Mouse (Mus musculus): ENCODE results near the gene Oxct1. TPM values are rescaled to one million over a fixed set of nuclear protein-coding genes. Genes with fewer than 3 reads are reported as not detected.

The Oxct1 gene
- 274 and 279 TPM in 2 replicates for polyA plus RNA-seq (2015; fragmentation: Nextera tagmentation; extraction: Ambion mirVana)

DNA sequence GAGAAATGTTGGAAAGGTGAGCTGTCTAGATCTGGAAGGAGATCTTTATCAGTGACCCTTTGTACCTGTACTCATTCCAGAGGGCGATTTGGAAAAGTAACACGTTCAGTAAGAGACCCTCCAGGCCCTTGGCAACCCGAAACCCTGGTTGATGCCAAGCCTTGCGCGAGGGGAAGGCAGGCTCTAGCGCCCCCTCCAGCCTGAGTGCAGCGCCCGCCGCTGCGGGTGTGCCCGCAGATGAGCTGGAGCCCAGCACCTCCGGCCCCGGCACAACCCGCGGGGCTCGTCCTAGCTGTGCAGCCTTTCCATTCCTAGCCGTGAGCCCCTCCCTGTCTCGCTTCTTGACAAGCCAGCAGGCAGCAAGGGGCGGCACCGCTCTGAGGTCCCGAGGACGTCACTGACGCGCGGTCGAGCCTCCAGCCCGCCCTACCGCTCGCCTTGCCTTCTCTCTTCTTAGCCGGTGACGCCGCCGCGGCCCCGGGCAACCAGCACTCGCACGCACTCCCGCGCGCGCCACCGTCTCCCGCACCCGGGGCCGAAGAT is at the start of gene Oxct1:
Oxct1 (plus strand) TSS at position 153 of the 543 bp plus-strand sequence.
- Histone ChIP-seq H3K9me3 (no peaks in the 10 kb centered on the region), H3K4me3 (peak within 1 kb of the TSS; percentile 86), H3K9ac (peak within 1 kb of the TSS; percentile 82), H3K27ac (peak within 1 kb of the TSS; percentile 99), H3K4me2 (peak within 1 kb of the TSS; percentile 63), H3K36me3 (no peaks in the 10 kb centered on the region), H3K4me1 (peaks cover 21% of the 10 kb centered on the region), H3K27me3 (no peaks in the 10 kb centered on the region)
- WGBS = under 1% methylated on average over 45 of the region's 45 CpGs
- peak; percentile 94 for ATAC-seq (ENCODE audit: insufficient number of reproducible peaks, low FRiP score, low TSS enrichment, low read depth)

DNA sequence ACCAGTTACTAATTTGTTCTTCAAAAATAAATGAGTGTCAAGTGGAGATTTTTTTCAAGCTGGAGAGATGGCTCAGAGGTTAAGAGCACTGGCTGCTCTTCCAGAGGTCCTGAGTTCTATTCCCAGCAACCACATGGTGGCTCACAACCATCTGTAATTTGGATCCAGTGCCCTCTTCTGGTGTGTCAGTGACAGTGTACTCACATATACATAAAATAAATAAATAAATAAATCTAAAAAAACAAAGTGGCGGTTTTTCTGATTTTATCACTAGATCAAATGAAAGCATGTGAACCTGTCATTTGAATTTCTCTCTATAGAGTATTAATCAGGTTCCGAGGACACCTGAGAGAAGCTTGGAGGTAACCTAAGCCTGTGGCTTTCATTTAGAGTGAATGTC is 47.9 kb upstream of the Oxct1 start:
- Histone ChIP-seq H3K4me1 (no peaks in the 10 kb centered on the region; the same call in 1 of the 2 replicates), H3K36me3 (no peaks in the 10 kb centered on the region; the same call in 1 of the 2 replicates), H3K9me3 (no peaks in the 10 kb centered on the region), H3K27ac (no peak overlapping the region), H3K4me3 (no peak overlapping the region), H3K9ac (no peak overlapping the region), H3K27me3 (no peaks in the 10 kb centered on the region), H3K4me2 (no peak overlapping the region)
- 90% methylated on average over 2 of the region's 2 CpGs for WGBS
- ATAC-seq (ENCODE audit: insufficient number of reproducible peaks, low FRiP score, low TSS enrichment, low read depth) = no peak

DNA sequence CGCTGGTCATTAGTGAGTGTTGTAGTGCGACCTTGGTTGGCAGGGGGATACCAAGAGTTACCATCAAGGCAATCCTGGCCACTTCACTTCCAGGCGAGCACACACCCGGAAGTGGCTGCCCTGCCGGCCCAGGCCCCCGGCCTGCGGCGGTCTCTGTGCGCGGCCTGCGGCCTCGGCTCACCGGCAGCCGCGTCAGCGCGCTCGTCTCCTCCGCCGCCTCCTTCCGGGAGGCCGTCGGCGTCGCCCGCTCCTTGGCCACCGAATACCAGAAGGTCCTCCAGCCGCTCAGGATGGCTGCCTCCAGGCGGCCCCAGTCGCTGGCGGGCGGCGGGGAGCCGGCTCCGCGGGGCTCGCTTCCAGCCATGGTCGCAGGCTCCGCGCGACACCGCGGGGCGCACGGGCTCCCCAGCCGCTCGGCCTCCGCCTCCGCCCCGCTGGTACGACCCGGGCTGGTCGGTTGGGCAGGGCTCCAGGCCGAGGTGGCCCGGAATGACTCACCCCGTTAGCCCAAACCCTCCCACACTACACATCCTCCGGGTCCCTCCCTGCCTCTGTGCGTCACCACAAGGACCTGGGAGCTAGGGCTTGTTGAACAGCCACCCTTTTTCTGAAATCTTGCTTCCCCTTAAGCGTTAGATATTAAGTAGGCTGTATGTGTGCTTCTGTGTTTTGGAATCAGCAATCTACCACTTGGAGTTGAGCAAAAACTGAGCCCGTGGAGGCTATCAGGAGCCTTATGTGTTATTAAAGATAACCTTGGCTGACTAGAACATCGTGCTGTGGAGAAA is 46.9 kb upstream of the Oxct1 start, which contains the start of gene Fbxo4:
Fbxo4 (minus strand) TSS at position 513 of the 788 bp plus-strand sequence.
- H3K27ac ChIP-seq = peak within 1 kb of the TSS; percentile 97
- H3K36me3 ChIP-seq = peaks cover 9% of the 10 kb centered on the region
- H3K9me3 ChIP-seq = no peaks in the 10 kb centered on the region
- ATAC-seq (ENCODE audit: insufficient number of reproducible peaks, low FRiP score, low TSS enrichment, low read depth) = peak; percentile 94
- no peaks in the 10 kb centered on the region for H3K27me3 ChIP-seq
- no peaks in the 10 kb centered on the region; the same call in 1 of the 2 replicates for H3K4me1 ChIP-seq
- peak within 1 kb of the TSS; percentile 93 for H3K9ac ChIP-seq
- peak within 1 kb of the TSS; percentile 61 for H3K4me3 ChIP-seq
- WGBS = under 1% methylated on average over 52 of the region's 61 CpGs
- peak within 1 kb of the TSS; percentile 68 for H3K4me2 ChIP-seq

DNA sequence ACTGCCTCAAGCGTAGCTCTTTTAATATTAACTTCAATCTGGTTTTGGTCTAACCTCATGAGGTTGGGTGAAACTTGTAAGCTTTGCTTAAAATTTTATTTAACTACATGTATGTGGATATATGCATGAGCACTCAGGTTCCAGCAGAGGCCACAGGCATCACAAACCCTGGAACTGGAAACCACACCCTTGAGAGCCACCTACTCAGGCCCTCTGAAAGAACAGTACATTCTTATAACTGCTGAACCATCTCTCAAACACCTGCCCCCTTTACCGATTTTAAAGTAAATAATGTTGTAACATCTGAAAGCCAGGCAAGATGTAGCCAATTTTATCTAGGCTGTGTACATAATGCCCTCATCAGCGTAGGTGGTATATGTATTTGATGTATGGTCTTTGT is 46.3 kb upstream of the Oxct1 start:
- Histone ChIP-seq H3K36me3 (peaks cover 13% of the 10 kb centered on the region), H3K4me3 (peak overlapping the region; percentile 61; the same call in 1 of the 2 replicates), H3K27me3 (no peaks in the 10 kb centered on the region), H3K4me2 (peak overlapping the region; percentile 68), H3K9me3 (no peaks in the 10 kb centered on the region), H3K9ac (no peak overlapping the region), H3K4me1 (no peaks in the 10 kb centered on the region; the same call in 1 of the 2 replicates), H3K27ac (peak overlapping the region; percentile 97)
- ATAC-seq (ENCODE audit: insufficient number of reproducible peaks, low FRiP score, low TSS enrichment, low read depth) = no peak
- 77% methylated on average over 3 of the region's 3 CpGs for WGBS

DNA sequence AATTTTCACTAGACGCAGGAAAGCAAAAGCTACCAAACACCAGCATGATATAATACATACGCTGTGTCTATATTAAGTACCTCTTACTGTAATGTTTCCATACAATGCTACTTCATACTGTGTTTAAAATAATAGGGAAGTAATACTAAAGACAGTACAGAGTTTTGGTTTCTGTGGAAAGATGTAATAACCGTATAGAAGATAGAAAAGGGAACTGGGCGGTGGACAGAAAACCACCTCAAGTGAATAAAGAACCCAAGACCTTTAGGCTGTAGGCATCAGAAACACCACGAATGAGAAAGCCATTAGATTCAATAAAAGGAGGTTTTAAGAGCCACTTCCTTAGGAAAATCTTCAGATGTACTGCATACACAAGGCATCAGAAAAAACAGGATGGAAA is 43.5 kb upstream of the Oxct1 start:
- Histone ChIP-seq H3K27me3 (no peaks in the 10 kb centered on the region), H3K4me3 (no peak overlapping the region), H3K36me3 (peaks cover 31% of the 10 kb centered on the region), H3K27ac (no peak overlapping the region), H3K9me3 (no peaks in the 10 kb centered on the region), H3K9ac (no peak overlapping the region), H3K4me1 (no peaks in the 10 kb centered on the region; the same call in 1 of the 2 replicates), H3K4me2 (no peak overlapping the region)
- WGBS = 90% methylated on average over 5 of the region's 5 CpGs
- no peak for ATAC-seq (ENCODE audit: insufficient number of reproducible peaks, low FRiP score, low TSS enrichment, low read depth)

DNA sequence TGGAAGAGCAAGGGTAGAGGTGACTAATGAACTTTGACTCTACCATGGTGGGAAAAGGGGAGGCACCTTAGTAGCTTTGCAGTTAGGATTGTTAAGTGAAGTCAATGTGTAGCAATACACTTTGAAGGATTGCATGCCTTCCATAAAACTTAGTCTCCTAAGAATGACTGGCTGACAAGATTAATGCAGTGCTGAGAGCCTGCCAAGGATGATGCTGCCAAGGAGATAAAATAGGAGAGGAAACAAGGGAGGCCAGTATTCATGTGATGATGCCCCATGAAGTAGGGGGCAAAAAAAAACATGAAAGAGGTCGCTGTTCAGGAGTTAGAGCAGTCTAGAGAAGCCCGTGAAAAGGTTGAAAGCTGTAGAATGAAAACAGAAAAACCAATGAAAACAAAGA is 41.3 kb upstream of the Oxct1 start:
- Histone ChIP-seq H3K27ac (no peak overlapping the region), H3K4me2 (no peak overlapping the region), H3K9me3 (no peaks in the 10 kb centered on the region), H3K27me3 (no peaks in the 10 kb centered on the region), H3K36me3 (peaks cover 42% of the 10 kb centered on the region), H3K4me1 (no peaks in the 10 kb centered on the region), H3K9ac (no peak overlapping the region), H3K4me3 (no peak overlapping the region)
- no peak for ATAC-seq (ENCODE audit: insufficient number of reproducible peaks, low FRiP score, low TSS enrichment, low read depth)
- 94% methylated on average over 2 of the region's 2 CpGs for WGBS

DNA sequence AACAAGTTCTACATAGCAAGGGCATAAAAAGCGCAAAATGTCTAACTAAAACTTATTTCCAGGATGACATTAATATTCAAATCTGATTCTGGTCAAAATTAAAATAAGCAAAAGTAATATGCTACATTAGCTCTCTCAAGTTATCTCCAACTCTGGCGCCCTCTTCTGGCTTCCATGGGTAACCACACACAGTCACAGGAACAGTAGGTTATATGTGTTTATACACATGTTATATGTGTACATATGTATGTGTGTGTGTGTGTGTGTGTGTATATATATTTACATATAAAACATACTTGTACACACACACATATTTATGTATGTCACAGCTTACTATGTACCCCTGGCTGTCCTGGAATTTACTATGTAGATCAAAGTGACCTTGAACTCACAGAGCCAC is 38.2 kb upstream of the Oxct1 start:
- no peaks in the 10 kb centered on the region for H3K4me1 ChIP-seq
- peaks cover 60% of the 10 kb centered on the region for H3K36me3 ChIP-seq
- H3K9me3 ChIP-seq = no peaks in the 10 kb centered on the region
- H3K4me2 ChIP-seq = no peak overlapping the region
- H3K4me3 ChIP-seq = no peak overlapping the region
- no peak overlapping the region for H3K9ac ChIP-seq
- 64% methylated on average over 2 of the region's 2 CpGs for WGBS
- H3K27ac ChIP-seq = no peak overlapping the region
- no peak for ATAC-seq (ENCODE audit: insufficient number of reproducible peaks, low FRiP score, low TSS enrichment, low read depth)
- no peaks in the 10 kb centered on the region for H3K27me3 ChIP-seq

DNA sequence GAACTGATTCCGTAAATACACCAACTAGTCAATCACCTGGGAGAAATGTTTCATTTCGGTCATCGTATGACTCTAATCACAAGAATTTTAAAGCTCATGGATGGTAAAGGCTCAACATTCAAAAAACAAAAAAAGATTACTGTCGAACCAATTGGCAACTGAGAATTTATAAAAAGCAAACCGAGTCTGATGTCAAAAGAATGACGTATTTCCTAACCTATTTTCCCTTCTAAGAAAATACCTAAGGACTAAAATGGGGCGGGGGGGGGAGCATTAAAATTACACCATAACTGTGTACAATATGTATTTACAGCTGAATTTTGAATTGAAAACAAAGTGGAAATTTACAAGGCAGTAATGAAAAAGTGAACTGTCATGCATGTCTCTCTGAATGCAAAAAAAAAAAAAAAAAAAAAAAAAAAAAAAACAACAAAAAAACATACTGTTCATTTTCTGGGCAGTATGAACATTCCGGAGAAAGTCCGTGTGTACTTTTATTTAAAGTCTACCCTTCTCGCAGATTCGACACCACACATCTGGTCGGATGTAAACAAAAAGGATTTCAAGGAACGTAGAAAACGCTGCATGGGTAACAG is 31.2 kb upstream of the Oxct1 start:
- Histone ChIP-seq H3K36me3 (peaks cover 18% of the 10 kb centered on the region), H3K9ac (peak overlapping the region; percentile 75), H3K27ac (peak overlapping the region; percentile 96), H3K4me3 (peak overlapping the region; percentile 90), H3K4me1 (peaks cover 9% of the 10 kb centered on the region; the same call in 1 of the 2 replicates), H3K9me3 (no peaks in the 10 kb centered on the region), H3K27me3 (no peaks in the 10 kb centered on the region), H3K4me2 (peak overlapping the region; percentile 62)
- WGBS = 22% methylated on average over 14 of the region's 14 CpGs
- no peak for ATAC-seq (ENCODE audit: insufficient number of reproducible peaks, low FRiP score, low TSS enrichment, low read depth)

DNA sequence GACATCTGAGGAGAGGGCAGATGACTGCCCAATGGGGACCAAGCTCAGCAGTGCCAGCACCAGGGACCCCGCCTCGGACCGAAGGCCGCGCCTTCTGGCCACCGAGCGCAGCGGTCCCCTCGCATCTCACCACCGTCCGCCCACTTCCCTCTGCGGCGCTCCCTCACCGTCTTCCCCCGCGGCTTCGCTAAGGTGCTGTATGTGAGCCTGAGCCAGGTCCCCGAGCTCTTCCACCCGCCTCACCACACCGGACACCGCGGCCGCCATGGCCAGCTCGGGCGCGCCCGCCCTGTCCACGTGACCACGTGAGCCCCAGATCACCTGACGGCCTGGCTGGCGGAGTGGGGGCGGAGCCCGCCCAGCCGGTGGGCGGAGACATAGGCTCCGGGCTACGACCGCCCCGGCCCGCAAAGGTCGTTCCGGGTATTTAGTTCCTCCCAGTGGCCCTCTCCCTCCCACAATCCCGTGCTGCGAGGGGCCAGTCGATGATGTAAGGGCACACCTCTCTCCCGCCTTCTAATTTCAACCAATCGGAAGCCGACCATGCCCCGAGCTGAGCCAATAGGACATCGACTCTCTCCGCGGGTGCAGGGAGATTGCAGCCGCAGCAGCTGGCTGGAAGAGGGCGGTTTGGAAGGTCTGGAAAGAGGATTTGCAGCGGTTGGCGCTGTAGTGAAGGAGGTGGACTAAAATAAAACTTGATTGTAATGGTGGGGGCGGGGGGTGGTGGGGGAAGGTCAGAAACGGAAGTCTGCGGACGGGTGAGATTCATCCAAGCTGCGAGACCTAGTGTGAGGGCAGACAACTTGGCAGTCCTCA is 30.5 kb upstream of the Oxct1 start, which contains the start of gene AW549877:
AW549877 (minus strand) TSS at position 297 of the 819 bp plus-strand sequence.
- Histone ChIP-seq H3K4me1 (peaks cover 9% of the 10 kb centered on the region; the same call in 1 of the 2 replicates), H3K27me3 (no peaks in the 10 kb centered on the region), H3K36me3 (peaks cover 12% of the 10 kb centered on the region), H3K4me3 (peak within 1 kb of the TSS; percentile 90), H3K27ac (peak within 1 kb of the TSS; percentile 96), H3K9ac (peak within 1 kb of the TSS; percentile 75), H3K9me3 (no peaks in the 10 kb centered on the region), H3K4me2 (peak within 1 kb of the TSS; percentile 62)
- peak; percentile 100 for ATAC-seq (ENCODE audit: insufficient number of reproducible peaks, low FRiP score, low TSS enrichment, low read depth)
- under 1% methylated on average over 59 of the region's 61 CpGs for WGBS

DNA sequence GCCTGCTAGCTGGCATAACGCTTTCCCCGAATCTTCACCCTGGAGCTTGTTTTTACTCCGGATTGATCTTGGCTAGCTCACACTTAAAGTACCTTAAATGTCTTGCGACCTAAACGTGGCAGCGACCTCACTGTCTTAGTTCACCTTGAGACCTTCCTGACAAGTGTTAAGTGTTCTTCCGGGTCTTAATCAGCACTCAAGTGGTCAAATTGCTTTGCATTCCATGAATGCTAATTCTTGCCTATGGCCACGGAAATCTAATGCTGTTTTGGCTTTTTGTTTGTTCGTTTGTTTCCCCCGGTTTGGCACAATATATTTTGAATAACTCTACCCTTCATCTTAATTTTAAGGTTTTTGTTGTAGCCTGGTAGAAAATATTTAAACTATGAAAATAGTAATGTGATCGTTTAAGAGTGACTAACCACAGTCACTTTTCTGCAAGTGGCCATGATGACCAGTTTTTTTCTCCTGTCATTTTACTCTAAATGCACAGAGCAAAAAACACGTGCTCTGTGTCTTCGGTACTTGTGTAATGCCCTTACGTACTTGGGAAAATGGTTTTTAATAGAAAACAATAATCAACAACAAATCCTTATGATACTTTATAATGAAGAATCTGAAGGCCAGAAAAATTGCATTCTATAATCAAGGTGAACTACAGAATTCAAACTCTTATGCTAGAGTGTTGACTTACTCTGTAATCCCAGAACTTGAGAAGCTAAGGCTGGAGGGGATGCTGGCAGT is 29.7 kb upstream of the Oxct1 start:
- H3K9me3 ChIP-seq = no peaks in the 10 kb centered on the region
- no peaks in the 10 kb centered on the region for H3K27me3 ChIP-seq
- peaks cover 9% of the 10 kb centered on the region; the same call in 1 of the 2 replicates for H3K4me1 ChIP-seq
- ATAC-seq (ENCODE audit: insufficient number of reproducible peaks, low FRiP score, low TSS enrichment, low read depth) = no peak
- WGBS = 18% methylated on average over 14 of the region's 14 CpGs
- H3K36me3 ChIP-seq = peaks cover 7% of the 10 kb centered on the region
- H3K27ac ChIP-seq = peak overlapping the region; percentile 91
- peak overlapping the region; percentile 62 for H3K4me2 ChIP-seq
- H3K9ac ChIP-seq = peak overlapping the region; percentile 42
- peak overlapping the region; percentile 90 for H3K4me3 ChIP-seq

DNA sequence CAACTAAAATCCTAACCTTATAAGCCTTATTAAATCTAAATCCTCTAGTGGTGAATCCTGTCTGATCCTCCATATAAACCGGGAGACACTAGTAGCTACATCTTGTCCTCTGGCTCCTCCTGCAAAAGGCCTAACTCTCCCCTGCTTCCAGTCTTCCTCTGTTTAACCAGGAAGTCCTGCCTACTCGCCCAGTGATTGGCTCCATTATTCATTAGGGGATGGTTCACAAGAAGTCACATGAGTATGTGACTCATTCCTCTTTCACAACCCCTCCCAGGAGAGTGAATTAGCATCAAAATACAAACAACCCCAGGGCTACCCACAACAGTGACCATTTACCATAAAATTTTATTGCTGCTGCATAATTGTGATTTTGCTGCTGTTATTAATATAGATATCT is 27.0 kb upstream of the Oxct1 start:
- Histone ChIP-seq H3K27me3 (no peaks in the 10 kb centered on the region), H3K4me1 (peaks cover 5% of the 10 kb centered on the region; the same call in 1 of the 2 replicates), H3K4me2 (no peak overlapping the region), H3K36me3 (no peaks in the 10 kb centered on the region), H3K4me3 (no peak overlapping the region), H3K27ac (no peak overlapping the region), H3K9ac (no peak overlapping the region), H3K9me3 (no peaks in the 10 kb centered on the region)
- ATAC-seq (ENCODE audit: insufficient number of reproducible peaks, low FRiP score, low TSS enrichment, low read depth) = no peak
- 64% methylated on average over 2 of the region's 2 CpGs for WGBS
